Mouse (Mus musculus): ENCODE data around the gene Ackr1. TPM values are rescaled to one million over a fixed set of nuclear protein-coding genes. Genes with fewer than 3 reads are reported as not detected.
A peak's percentile ranks its signal among the peaks of the same experiment; 100 is the strongest.

Ackr1 gene
- total RNA-seq, 2 experiments from 2014 or later: 116 to 127 TPM

GRCm38 (mm10) chr1:173350372-173350957 is 16.9 kb upstream of the Ackr1 start, which contains the start of gene Aim2:
TSS of gene Aim2 (plus strand) at chr1:173350879.
- no peak for DNase-seq (ENCODE audit: low spot score in 2 of 2)
- intact Hi-C loops (cut with DNase I): no loop called here

DNA sequence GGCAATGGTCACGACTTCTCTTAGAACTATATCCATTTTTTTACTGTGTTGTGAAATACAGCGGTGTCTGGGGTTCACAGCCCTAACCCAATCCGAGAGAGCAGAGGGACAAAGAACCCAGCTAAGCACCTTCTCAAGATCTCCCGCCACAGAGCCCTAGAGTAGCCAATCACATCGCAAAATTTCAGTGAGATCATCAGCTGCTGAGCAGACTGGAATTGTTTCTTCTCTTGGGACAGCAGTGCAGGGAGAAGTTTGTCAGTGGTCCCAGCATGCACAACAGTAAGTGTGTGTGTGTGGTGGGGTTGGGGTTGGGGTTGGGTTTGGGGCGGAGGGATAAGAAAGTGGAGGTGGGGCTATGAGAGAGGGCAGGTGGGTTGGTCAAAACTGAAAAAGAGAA is 16.4 kb upstream of the Ackr1 start:
- intact Hi-C loops (cut with DNase I): no loop called here

DNA sequence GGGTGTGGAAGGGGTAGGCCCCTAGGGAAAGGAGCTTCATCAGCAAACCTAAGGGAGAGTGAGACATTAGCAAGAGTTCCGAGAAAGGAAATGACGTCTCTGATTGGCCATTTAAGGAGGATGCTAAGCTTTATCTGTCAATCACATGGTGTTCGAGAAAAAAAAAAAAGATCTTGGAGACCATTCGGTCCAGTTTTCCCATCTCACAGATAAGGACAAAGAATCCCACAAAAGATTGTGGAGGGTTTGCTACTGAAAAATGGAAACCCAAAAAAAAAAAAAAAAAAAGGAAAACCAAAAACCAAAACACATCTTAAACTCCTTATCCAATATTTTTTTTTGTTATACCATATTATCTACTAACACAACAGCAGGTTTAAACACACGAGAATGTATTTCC is 15.6 kb upstream of the Ackr1 start:
- no peak for DNase-seq (ENCODE audit: low spot score in 2 of 2)

More for the DNA sequence above, 16.4 kb upstream of the Ackr1 start:
- peak; percentile 40 to 51 for DNase-seq (ENCODE audit: low spot score in 2 of 2)

GRCm38 (mm10) chr1:173348527-173348926 is 15.0 kb upstream of the Ackr1 start:
- intact Hi-C loops (cut with DNase I): no loop called here
- DNase-seq (ENCODE audit: low spot score in 2 of 2): no peak

More for the DNA sequence above, 15.6 kb upstream of the Ackr1 start:
- intact Hi-C loops (cut with DNase I): no loop called here

GRCm38 (mm10) chr1:173345112-173345511 is 11.6 kb upstream of the Ackr1 start:
- DNase-seq (ENCODE audit: low spot score in 2 of 2): no peak
- intact Hi-C loops (cut with DNase I): no loop called here

DNA sequence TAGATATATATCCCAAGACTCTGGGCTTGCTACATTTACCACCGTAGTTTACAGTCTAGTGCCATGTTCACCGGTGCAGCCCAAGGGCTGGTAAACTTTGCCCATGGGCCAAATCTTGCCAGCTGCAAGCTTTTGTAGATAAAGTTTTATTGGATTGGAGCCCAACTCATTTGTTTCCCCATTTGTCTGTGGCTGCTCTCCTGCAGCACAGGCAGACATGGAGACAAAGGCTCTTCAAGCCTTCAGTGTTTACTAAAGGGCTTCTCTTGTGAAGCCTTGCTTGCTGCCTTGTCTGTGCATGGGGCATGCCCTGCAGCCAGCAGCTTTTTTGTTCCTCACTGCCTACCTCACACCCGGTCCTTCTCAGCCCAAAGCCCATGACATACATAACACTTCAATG is 10.4 kb upstream of the Ackr1 start:
- no peak for DNase-seq (ENCODE audit: low spot score in 2 of 2)
- intact Hi-C loops (cut with DNase I): no loop called here

- intact Hi-C loops (cut with DNase I): no loop called here
- DNase-seq (ENCODE audit: low spot score in 2 of 2): no peak
These were observed 8.9 kb upstream of the Ackr1 start for GRCm38 (mm10) chr1:173342425-173342824.

- peak; percentile 64 to 75 for DNase-seq (ENCODE audit: low spot score in 2 of 2)
- intact Hi-C loops (cut with DNase I): loop anchor here (5.0 kb wide), 1 partner anchor 38 kb away; no protein-coding TSS in a partner anchor
These were observed 6.0 kb upstream of the Ackr1 start for GRCm38 (mm10) chr1:173339543-173339942.

- intact Hi-C loops (cut with DNase I): loop anchor here (5.0 kb wide), 1 partner anchor 40 kb away; no protein-coding TSS in a partner anchor
- DNase-seq (ENCODE audit: low spot score in 2 of 2): peak; percentile 32 to 55
These were observed 3.5 kb upstream of the Ackr1 start for GRCm38 (mm10) chr1:173337008-173337407.

GRCm38 (mm10) chr1:173335903-173336302 is 2.4 kb upstream of the Ackr1 start:
- peak in 1 of 2 experiments; percentile 10 for DNase-seq (ENCODE audit: low spot score in 2 of 2)
- intact Hi-C loops (cut with DNase I): loop anchor here (5.0 kb wide), 1 partner anchor 41 kb away; no protein-coding TSS in a partner anchor

DNA sequence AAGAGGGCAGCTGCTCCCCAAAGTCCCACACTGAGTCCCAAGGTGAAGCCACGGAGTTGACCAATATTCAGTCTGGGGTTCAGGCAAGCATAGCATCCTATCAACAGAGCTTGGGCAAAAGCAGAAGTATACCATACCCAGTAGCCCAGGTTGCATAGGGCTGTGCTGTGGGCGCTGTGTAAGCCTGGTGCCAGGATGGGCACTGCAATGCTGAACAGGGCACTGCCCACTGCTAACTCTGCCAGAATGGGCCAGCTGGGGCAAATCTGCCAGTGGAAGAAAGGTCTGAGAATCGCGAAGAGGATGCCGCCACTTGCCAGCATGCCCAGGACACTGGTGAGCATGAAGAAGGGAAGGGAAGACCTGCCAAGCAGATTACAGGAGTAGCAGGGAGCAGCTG is 1.1 kb downstream of the Ackr1 start:
- no peak for DNase-seq (ENCODE audit: low spot score in 2 of 2)
- intact Hi-C loops (cut with DNase I): no loop called here

GRCm38 (mm10) chr1:173329743-173330142 is 3.8 kb downstream of the Ackr1 start:
- peak in 1 of 2 experiments; percentile 22 for DNase-seq (ENCODE audit: low spot score in 2 of 2)
- intact Hi-C loops (cut with DNase I): no loop called here

DNA sequence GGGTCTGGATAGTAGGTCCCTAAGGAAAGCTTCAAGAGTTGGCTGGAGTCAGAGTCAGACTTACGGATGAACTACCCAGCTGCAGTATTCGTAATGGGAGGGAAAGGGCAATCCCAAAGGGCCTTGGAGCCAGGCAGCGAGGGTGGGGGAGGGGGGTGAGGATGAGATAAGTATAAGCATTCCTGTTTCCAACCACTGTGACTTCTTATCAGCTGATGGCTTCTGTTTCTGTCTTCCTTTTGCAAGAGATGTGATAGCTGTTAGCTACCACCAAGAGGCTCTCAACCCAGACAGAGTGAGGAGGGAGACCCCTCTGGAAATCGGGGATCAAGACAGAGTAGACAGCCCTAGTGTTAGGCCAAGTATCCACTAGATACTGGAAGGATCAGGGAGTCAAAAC is 4.4 kb downstream of the Ackr1 start:
- no peak for DNase-seq (ENCODE audit: low spot score in 2 of 2)
- intact Hi-C loops (cut with DNase I): no loop called here

DNA sequence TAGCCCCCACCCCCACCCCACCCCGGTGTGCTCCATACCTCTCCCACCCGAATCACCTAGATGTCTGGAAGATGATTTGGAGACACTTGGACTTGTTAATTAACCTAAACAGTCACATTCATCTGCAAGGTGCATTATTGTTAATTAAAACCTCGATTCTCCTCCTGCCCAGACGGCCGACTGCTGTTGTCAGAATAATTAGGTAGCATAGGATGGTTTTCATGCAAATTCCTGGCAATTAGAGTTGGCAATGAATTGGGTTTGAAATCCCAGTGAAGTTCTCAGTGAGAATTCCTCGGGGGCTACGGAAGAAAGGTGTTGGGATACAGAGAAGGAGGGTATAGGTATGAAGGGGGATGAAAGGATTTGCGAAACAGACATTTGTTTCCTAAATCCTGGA is 5.1 kb downstream of the Ackr1 start:
- intact Hi-C loops (cut with DNase I): no loop called here
- no peak for DNase-seq (ENCODE audit: low spot score in 2 of 2)

GRCm38 (mm10) chr1:173326552-173326951 is 7.0 kb downstream of the Ackr1 start:
- DNase-seq (ENCODE audit: low spot score in 2 of 2): no peak
- intact Hi-C loops (cut with DNase I): no loop called here

GRCm38 (mm10) chr1:173325395-173325794 is 8.2 kb downstream of the Ackr1 start:
- intact Hi-C loops (cut with DNase I): no loop called here
- DNase-seq (ENCODE audit: low spot score in 2 of 2): no peak

DNA sequence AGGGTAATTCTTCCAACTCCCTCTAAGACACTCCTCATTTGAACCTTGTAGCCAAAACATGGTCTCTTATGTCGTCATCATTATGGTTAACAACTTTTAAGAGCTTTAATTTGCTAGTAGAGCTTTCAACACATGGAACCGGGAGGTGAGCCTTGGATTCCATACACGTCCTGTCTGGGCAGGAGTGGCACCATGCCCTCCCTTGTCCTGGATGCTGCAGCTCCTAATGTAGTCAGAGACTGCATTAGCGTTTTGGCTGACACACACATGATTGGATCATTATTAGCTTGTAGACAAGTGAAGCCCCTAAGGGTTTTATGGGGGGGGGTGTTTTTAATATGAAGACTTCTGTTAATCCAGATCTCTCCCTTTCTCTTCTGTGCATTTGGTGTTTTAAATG is 8.6 kb downstream of the Ackr1 start:
- intact Hi-C loops (cut with DNase I): loop anchor here (5.0 kb wide), 1 partner anchor 52 kb away; no protein-coding TSS in a partner anchor
- no peak for DNase-seq (ENCODE audit: low spot score in 2 of 2)

GRCm38 (mm10) chr1:173323839-173324585 is 9.5 kb downstream of the Ackr1 start:
- intact Hi-C loops (cut with DNase I): loop anchor here (5.0 kb wide), 1 partner anchor 53 kb away; no protein-coding TSS in a partner anchor
- DNase-seq (ENCODE audit: low spot score in 2 of 2): peak in 1 of 2 experiments; percentile 57

DNA sequence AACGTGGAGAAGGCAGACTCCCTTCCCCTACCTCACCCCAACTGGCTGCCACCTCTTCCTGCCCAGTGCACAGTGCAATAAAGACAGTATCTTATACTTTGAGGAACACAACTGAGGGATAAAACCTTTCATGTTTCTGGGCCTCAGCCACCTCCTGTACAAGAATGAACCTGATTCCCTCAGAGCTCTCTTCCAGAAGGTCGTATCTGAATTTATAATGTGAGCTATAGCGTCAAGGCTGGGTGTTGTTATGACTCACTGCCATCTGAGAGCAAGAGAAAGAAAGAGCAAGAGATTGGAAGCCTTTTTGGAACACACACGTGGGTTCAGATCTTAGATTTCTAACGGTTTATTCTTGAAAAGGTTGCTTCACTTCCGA is 11.3 kb downstream of the Ackr1 start:
- intact Hi-C loops (cut with DNase I): loop anchor here (5.0 kb wide), 1 partner anchor 55 kb away; no protein-coding TSS in a partner anchor

GRCm38 (mm10) chr1:173321593-173322248 is 11.8 kb downstream of the Ackr1 start:
- intact Hi-C loops (cut with DNase I): loop anchor here (5.0 kb wide), 1 partner anchor 56 kb away; no protein-coding TSS in a partner anchor
- no peak for DNase-seq (ENCODE audit: low spot score in 2 of 2)

More for the DNA sequence above, 11.3 kb downstream of the Ackr1 start:
- DNase-seq (ENCODE audit: low spot score in 2 of 2): no peak
